Mouse (Mus musculus): Measurements from ENCODE around the gene Cped1.

Cped1 gene

GRCm38 (mm10) chr6:22292056-22292455, 306.3 kb downstream of the Cped1 start:
- no peak for DNase-seq (ENCODE audit: low spot score in 2 of 2)

- no peak for DNase-seq (ENCODE audit: low spot score in 2 of 2)
Measured at GRCm38 (mm10) chr6:22293922-22294321, 308.2 kb downstream of the Cped1 start.

DNA sequence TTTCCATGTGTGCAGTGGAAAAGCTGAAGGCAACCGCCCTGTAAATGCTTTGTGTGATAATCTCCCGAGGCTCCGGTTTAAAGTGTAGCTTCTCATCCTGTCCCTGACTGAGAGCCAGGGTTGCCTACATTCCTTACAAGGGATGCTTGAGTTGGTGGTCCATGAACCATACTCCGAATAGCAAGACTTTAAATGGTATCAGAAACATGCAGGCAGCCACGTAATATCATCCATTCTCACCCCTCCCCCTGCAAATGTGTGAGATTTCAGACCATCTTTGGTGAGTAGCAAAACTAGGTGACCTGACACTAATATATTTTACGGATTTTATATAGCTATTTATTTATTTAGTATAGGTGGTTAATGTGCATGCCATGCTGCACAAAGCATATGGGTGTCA, 311.3 kb downstream of the Cped1 start:
- DNase-seq (ENCODE audit: low spot score in 2 of 2): no peak

GRCm38 (mm10) chr6:22298059-22298458, 312.3 kb downstream of the Cped1 start:
- no peak for DNase-seq (ENCODE audit: low spot score in 2 of 2)
